Mouse (Mus musculus) WW6 (cell line): ENCODE results near the gene Clock.

ENCODE experiments used
- DNase-seq: peaks from one replicate; pipeline ENCODE4 v3.0.0-alpha.2; 2013; ENCODE audit warnings: low read depth, low spot score

Gene Clock

GRCm38 (mm10) chr5:76304452-76305341 lies at the start of gene Clock:
Clock (minus strand) TSS chr5:76304792.
- DNase-seq: peak; percentile 74

- DNase-seq: no peak
Observed at GRCm38 (mm10) chr5:76351953-76352611, 47.5 kb upstream of the Clock start.

- no peak for DNase-seq
Observed at GRCm38 (mm10) chr5:76351537-76351936, 46.9 kb upstream of the Clock start.

GRCm38 (mm10) chr5:76346137-76346536 lies 41.5 kb upstream of the Clock start:
- DNase-seq: no peak

GRCm38 (mm10) chr5:76340931-76341330 lies 36.3 kb upstream of the Clock start:
- DNase-seq: no peak

GRCm38 (mm10) chr5:76337100-76337499 lies 32.5 kb upstream of the Clock start:
- DNase-seq: no peak

GRCm38 (mm10) chr5:76333833-76334232 lies 29.2 kb upstream of the Clock start:
- no peak for DNase-seq

GRCm38 (mm10) chr5:76330953-76331352 lies 26.4 kb upstream of the Clock start, which contains the start of gene Pdcl2:
Pdcl2 (minus strand) TSS chr5:76331156.
- DNase-seq: peak; percentile 76

GRCm38 (mm10) chr5:76327296-76327695 lies 22.7 kb upstream of the Clock start:
- no peak for DNase-seq

- DNase-seq: no peak
Observed at GRCm38 (mm10) chr5:76325113-76325512, 20.5 kb upstream of the Clock start.

GRCm38 (mm10) chr5:76321249-76322196 lies 16.9 kb upstream of the Clock start:
- peak; percentile 73 for DNase-seq

- DNase-seq: no peak
Observed at GRCm38 (mm10) chr5:76308206-76308605, 3.6 kb upstream of the Clock start.

GRCm38 (mm10) chr5:76306261-76306660 lies 1.7 kb upstream of the Clock start:
- DNase-seq: no peak

GRCm38 (mm10) chr5:76305616-76306015 lies 1.0 kb upstream of the Clock start:
- DNase-seq: no peak

GRCm38 (mm10) chr5:76303745-76304451 lies 694 bp downstream of the Clock start:
- DNase-seq: peak; percentile 42

- DNase-seq: no peak
Observed at GRCm38 (mm10) chr5:76303379-76303744, 1.2 kb downstream of the Clock start.

GRCm38 (mm10) chr5:76302009-76302408 lies 2.6 kb downstream of the Clock start:
- no peak for DNase-seq

GRCm38 (mm10) chr5:76289234-76289691 lies 15.3 kb downstream of the Clock start:
- DNase-seq: no peak

- no peak for DNase-seq
Observed at GRCm38 (mm10) chr5:76288256-76288655, 16.3 kb downstream of the Clock start.

GRCm38 (mm10) chr5:76287062-76287461 lies 17.5 kb downstream of the Clock start:
- no peak for DNase-seq

- peak; percentile 55 for DNase-seq
Observed at GRCm38 (mm10) chr5:76285699-76286098, 18.9 kb downstream of the Clock start.
